Comparison of ENCODE assay signal across 12 mouse cellular contexts in genomic region chr9:53045788-53046187, GRCm38 (mm10).
DNase-seq lines count a peak whose midpoint lies in the region.
"Had no signal": no experiment of that assay in that cellular context is flagged by ENCODE, and none has a peak within 500 bp of the region (broad histone marks: within the 10 kb centered on the region; RNA-seq: fewer than 3 reads in every experiment).

No protein-coding gene starts in this region.

- intact Hi-C loops in gastrocnemius, postnatal 36 days (cut with DNase I) = no loop called here
- intact Hi-C loops in heart, postnatal 14 days (cut with DNase I) = no loop called here

- DNase-seq in adrenal gland, adult (ENCODE audit: inconsistent age in 2 of 2, low spot score in 1 of 2) = peak; percentile 9 to 65
- no peak for DNase-seq in adrenal gland, postnatal 25 days
- peak; percentile 34 for DNase-seq in gastrocnemius, adult 18-20 months (ENCODE audit: low spot score)
- no peak for DNase-seq in gastrocnemius, postnatal 36 days
- DNase-seq in heart, adult 8-10 months (ENCODE audit: low spot score) = peak; percentile 11
- no peak for DNase-seq in heart, postnatal 14 days
- DNase-seq in skeletal muscle tissue, adult 2 months (ENCODE audit: low read depth, low spot score) = peak; percentile 62
- DNase-seq: B cell, adult 2 months; cerebellum, adult 11-12 months; cerebellum, postnatal 10 days; embryo, embryonic 11 days; kidney, adult 2 months had no signal

Comparison
In these comparisons a context has a peak if more than half of its experiments do, and no peak if none do; other contexts are left out.
1. DNase-seq: peak in adrenal gland, adult (2 of 2), gastrocnemius, adult 18-20 months (single experiment), heart, adult 8-10 months (single experiment) and skeletal muscle tissue, adult 2 months (single experiment); none in adrenal gland, postnatal 25 days (single experiment), gastrocnemius, postnatal 36 days (0 of 2) and heart, postnatal 14 days (0 of 2).